Mouse (Mus musculus): ENCODE data around the gene Apmap. TPM values are rescaled to one million over a fixed set of nuclear protein-coding genes. Genes with fewer than 3 reads are reported as not detected.

Gene Apmap
- polyA plus RNA-seq (2017; shearing (Covaris generic)): 10 to 100 TPM; 16.9 to 18.8 TPM

DNA sequence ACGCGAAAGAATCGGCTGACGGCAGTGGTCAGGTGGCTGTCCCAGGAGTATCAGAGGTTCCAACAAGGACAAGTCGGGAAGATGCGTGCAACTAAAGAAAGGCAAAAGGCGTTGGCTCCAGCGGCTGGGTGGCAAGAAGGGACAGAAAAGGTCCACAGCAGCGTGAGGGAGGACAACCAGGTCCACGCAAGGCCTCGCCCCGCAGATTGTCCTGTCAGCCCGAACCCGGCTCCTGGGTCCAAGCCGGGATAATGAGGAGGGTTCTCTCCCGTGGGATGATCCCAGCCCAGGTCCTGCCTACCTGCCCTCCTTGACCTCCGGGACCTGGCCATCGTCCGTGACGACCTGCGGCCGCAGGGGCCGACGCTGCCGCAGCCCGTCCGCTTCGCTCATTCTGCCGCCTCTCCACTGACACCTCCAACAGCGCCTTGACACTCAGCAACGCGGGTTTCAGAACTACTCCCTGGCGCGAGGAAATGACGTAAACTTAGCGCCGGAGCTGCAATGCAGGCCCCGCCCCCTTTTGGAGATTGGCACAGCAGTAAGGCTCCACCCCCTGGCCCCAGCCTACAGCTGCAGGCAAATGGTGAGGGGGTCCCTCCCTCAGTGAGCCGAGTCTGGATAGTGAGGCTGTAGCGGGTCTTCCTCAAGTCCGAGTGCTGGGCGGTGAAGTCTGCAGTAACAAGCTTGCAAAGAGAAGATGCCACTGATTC is at the start of gene Apmap:
TSS of gene Apmap (minus strand) at position 481 of the 713 bp plus-strand sequence.
- ATAC-seq: peak; percentile 94

GRCm38 (mm10) chr2:150656975-150657768 is 48.8 kb upstream of the Apmap start:
- no peak for ATAC-seq

GRCm38 (mm10) chr2:150656112-150656511 is 47.7 kb upstream of the Apmap start:
- ATAC-seq: no peak

DNA sequence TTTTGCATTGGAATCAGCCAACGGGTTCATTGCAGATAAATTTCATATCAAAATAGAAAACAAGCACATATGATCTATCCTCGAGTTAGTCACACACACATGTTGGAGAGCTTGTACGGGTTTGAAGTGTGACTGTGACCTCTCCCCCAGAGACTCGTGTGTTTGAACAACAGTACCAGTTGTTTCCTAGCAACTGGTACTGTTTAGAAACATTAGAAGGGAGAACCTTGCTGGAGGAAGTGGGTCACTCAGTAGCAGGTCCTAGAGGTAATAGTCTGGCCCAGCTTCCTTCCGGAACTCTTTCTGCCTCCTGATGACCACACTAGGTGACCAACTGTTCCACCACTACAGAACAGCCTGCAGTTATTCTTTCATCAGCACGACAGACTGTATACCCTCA is 46.9 kb upstream of the Apmap start:
- ATAC-seq: no peak

DNA sequence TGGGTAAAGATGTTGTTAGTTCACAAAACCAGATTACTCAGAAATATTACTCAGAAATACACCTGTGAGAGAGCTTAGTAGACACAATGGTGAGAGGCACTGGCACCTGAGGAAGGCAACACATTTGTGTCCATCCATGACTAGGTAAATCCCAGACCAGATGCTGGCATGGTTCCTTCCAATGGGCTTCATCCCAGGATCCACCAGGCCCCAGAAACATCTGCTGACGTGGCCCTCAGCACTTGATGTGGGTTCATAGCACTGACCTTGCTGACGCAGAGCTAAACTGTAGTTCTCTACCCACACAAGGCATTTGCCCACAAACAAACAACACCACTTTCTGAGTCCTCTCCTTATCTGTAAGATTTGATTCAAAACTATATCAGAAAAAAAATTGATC is 46.4 kb upstream of the Apmap start:
- no peak for ATAC-seq

- ATAC-seq: no peak
These were observed 43.0 kb upstream of the Apmap start for GRCm38 (mm10) chr2:150651366-150651765.

- no peak for ATAC-seq
These were observed 42.2 kb upstream of the Apmap start for GRCm38 (mm10) chr2:150650511-150651074.

DNA sequence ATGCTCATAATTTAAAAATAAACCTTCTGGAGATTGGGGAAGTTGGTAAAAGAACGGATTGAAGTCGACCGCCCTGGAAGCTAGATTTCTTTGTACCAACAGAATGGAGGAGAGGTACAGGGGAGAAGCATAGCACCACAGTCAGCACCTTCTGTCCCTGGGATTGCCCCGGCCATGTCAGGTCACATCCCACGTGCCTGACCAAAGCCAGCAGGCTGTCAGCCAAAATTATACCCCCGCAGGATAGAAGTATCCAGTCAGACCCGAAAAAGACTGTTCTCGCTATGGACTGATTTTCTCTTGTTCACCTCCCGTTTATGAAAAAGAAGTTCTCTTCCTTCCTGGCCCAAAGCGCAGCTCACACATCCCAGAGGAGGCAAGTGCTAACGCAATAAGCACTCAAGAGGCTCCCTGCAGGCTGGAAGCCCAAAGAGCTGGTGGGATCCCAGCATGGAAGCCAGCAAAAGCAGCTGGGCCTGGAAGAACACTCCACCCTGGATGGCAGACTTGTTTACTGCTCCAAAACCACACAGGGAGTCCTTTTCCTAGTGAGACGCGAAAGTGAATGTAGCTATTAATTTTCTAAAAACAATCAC is 40.0 kb upstream of the Apmap start:
- ATAC-seq: no peak

DNA sequence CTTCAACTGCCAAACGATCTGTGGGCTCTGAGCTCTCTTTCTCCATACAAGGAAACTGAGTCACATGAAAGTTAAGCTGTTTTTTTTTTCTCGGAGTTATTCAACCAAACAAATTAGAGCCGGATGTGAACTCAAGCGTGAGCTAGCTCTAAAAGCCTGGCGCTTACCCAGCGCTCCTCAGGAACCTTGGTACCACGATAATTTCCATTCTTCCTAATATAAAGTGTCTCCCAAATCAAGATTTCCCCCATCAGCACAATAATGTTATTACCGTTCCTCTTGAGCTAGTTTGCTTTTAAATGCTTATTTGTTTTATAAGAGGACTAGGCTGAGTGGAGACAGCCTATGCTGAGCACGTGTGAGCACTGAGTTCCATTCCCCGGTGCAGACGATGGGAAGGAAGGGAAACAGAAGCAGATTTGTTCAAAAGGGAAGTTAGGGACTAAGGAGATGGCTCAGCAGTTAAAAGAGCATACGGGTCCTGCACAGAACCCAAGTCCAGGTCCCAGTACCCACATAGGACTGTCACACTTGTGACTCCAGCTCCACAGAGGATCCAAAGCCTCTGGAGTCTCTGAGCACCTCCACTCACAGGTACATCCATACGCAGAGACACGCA is 39.4 kb upstream of the Apmap start:
- ATAC-seq: no peak

GRCm38 (mm10) chr2:150646411-150647121 is 38.2 kb upstream of the Apmap start:
- no peak for ATAC-seq

- ATAC-seq: no peak
These were observed 36.9 kb upstream of the Apmap start for GRCm38 (mm10) chr2:150645225-150645624.

- no peak for ATAC-seq
These were observed 35.5 kb upstream of the Apmap start for GRCm38 (mm10) chr2:150643726-150644415.

DNA sequence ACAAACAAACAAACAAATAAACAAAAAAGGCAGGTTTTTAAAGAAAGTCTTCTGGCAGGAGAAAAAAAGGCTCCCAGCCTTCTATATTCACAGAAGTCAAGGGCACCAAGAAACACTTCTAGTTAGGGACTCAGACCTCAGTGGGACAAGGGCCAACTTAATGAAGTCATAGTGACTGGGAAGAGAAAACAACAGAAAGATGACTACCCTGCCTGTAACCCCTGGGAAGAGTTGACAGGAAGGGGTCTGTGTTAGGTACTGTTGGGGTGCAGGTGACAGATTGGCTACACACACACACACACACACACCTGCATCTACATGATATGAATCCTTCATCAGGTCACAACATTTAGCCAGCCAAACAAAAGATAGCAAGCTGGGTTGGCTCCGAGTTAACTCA is 34.8 kb upstream of the Apmap start:
- no peak for ATAC-seq

- ATAC-seq: no peak
These were observed 30.0 kb upstream of the Apmap start for GRCm38 (mm10) chr2:150638370-150638733.

- no peak for ATAC-seq
These were observed 29.5 kb upstream of the Apmap start for GRCm38 (mm10) chr2:150637702-150638369.

GRCm38 (mm10) chr2:150635877-150636446 is 27.6 kb upstream of the Apmap start:
- no peak for ATAC-seq

GRCm38 (mm10) chr2:150629255-150629654 is 20.9 kb upstream of the Apmap start:
- ATAC-seq: no peak

DNA sequence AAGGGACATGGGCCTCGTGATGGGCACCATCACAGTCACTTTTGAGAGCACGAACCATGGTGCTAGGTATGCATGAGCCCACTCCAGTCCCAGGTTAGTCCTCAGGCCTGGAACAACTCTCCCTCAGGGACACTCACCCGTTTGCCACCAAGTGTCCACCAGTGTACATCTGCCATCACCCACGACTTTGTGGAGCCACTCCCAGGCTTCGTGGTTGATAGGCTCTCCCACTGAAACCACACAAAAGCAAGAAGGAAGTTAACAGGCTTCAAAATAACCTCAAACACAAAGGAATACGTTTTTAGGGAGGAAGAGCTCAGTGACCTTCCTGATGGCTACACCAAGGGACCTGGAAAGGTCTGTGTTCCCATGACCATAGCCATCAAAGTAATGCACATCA is 18.8 kb upstream of the Apmap start:
- no peak for ATAC-seq

DNA sequence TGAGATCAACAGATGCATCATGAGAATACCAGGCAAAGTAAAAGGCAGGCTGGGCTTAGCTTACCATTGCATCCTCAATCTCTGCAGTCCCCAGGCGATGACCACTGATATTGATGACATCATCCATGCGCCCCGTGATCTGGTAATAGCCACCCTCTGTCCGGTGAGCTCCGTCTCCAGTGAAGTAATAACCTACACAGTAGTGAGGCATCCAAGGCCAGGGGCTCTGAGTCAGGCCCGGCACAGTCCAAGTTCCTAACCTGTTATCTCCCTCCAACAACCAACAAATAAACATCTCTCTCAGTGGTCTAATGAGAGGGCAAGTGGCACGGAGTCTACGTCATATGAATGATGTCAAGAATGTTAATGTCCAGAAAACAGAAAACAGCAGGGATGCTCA is 16.6 kb upstream of the Apmap start:
- ATAC-seq: no peak

DNA sequence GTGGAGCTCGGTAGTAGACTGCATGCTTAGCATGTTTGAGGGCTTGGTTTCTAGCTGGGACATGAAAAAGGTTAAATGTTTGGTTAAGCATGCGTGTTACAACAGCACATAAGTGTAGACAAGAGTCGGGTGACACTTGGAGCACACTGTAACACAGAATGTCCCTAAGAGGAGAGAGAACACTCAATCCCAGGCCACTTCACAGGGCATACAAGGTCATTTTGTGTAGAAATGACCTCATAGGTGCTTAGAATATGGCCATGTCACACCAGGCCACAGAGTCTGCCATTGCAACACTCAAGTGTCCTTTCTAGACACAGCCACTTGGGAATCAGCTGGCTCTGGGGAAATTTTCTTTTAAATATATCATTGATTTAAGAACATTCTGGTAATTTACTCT is 15.6 kb upstream of the Apmap start:
- ATAC-seq: no peak

GRCm38 (mm10) chr2:150621698-150622097 is 13.3 kb upstream of the Apmap start:
- ATAC-seq: no peak
